Mouse (Mus musculus) kidney, postnatal 36 days (tissue): ENCODE data around the gene Tars2.
"Not testable (repeated sequence)": the region's sequence is repeated elsewhere in the genome, so short reads cannot be mapped to it uniquely, and the experiment has no call there.

Source experiments
- DNase-seq, 2 experiments: peaks; one replicate each; pipeline ENCODE4 v3.0.0; 2021 to 2022; ENCODE audit warnings: mixed read lengths in 2 of 2

Tars2 gene

GRCm38 (mm10) chr3:95760106-95760505 lies at the start of gene Tars2:
Gene Tars2 (minus strand): TSS chr3:95760206.
- DNase-seq, result no peak

DNA sequence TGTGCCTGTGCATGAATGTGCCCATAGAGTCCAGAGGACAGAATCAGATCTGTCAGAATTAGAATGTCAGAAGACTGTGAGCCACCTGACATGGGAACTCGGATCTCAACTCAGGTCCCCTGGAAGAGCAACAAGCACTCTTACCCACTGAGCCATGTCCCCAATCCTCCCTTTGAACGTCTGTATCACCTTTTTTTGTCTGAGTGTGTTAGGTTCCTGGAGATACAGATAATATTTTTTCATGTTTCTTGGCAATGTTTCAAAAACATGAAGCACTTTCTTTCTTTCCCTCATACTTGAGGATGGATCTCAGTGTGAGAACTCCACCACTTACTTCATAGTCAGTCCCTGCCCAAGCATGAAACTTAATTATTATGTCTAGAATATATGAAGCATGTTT lies 48.4 kb upstream of the Tars2 start:
- no peak for DNase-seq

DNA sequence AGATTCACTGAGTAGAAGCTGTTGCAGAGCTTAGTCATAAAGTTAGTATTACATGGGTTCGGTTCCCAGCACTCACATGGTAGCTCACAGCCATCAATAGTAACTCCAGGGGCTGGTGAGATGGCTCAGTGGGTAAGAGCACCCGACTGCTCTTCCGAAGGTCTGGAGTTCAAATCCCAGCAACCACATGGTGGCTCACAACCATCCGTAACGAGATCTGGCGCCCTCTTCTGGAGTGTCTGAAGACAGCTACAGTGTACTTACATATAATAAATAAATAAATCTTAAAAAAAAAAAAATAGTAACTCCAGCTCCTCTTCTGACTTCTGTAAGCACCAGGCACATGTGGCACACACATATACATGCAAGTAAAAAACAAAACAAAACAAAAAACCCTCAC lies 47.6 kb upstream of the Tars2 start:
- DNase-seq, result not testable (repeated sequence)

GRCm38 (mm10) chr3:95806677-95807076 lies 46.7 kb upstream of the Tars2 start:
- DNase-seq, result no peak

GRCm38 (mm10) chr3:95803851-95804250 lies 43.8 kb upstream of the Tars2 start:
- DNase-seq, result no peak

- DNase-seq, result no peak
Measured at GRCm38 (mm10) chr3:95798756-95799155, 38.8 kb upstream of the Tars2 start.

- no peak for DNase-seq
Measured at GRCm38 (mm10) chr3:95794299-95794698, 34.3 kb upstream of the Tars2 start.

DNA sequence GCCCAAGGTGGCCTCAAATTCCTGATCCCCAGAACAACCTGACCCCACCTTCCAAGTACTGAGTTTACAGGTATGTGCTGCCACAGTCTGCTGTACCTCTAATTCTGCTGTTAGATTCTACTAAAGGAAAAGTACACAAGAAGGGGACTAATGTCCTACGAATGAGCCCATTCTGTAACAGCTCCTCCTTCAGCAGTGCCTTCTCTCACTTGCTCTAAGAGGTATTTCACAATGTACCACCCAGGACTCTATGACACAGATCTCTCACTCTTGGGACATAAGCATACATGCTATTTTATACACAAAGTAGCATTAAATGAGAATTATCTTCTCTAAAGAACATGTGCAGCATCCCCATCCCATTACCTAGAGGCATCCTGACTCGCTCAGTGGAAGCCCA lies 33.7 kb upstream of the Tars2 start:
- no peak for DNase-seq

GRCm38 (mm10) chr3:95785501-95785900 lies 25.5 kb upstream of the Tars2 start:
- DNase-seq, result no peak

DNA sequence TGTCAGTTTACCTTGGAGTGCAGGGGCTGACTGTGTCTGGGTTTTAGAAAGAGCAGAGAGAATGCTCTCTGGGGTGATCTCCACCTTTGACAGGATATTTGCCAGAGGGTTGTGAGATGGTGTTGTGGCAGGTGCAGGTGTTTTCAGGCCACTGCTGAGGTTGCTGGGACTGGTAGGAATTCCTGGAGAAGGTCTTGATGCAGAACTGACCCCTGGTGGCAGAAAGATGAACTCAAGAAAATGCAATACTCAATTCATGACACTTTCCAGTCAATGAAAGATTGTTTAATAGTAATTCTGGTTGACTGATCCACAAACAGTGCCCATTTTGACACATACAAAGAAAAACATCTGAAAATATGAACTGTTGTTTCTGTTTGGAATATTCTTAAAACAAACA lies 12.0 kb upstream of the Tars2 start:
- peak; percentile 17 to 54 for DNase-seq

DNA sequence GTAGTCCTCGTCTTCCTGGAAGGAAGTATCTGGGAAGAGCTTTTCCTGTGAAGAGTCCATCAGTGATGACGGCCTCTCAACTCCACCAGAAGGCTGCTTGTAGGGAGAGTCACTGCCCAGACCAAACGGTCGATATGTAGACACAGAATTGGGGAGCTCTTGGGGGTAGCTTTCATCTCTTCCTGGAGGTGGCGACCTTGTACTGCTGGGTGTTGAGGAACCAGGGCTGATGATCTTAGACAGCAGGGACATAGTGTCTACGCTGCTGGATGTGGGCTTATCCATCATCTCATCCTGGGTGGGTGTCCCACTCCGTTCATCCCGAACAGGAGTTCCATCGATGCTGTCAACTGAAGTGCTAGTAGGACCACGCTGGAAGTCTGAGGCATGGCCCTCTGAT lies 5.5 kb upstream of the Tars2 start:
- DNase-seq, result no peak

DNA sequence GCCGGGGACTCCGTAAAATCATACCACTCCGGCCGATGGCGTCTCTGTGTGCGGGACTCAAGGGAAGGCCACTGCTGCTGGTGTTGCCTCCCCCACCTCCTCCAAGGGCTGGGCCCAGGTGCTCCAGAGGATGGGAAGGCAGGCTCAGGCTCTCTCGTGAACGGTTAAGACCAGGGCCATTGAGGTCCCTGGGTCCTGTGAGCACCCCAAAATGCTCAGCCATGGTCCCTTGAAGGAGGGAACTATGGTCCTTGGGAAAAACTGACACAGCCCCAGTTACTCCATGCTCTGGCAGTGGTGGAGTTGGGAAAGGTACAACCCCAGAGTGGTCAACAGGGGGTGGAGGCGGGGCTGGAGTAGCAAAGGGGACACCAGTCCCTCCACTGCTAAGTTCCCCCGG lies 3.8 kb upstream of the Tars2 start:
- no peak for DNase-seq

DNA sequence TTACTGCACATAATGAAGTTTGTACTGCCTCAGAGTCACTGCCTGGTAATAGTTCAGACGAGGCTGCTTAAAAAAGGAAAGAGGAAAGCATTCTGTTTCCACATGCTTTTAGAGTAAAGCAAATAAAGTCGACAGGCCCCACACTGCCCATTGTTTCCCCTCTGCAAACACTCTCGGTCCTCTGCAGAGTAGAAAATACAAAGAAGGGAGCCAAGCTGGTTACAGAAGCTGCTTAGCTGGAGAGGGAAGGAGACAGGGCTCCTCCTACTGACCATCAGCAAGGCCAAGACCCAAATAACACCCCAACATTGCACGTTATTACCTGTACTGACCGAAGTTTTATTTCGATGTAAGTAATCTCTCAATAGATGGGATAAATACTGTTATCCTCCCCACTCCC lies 3.0 kb upstream of the Tars2 start:
- DNase-seq, result no peak

- no peak for DNase-seq
Measured at GRCm38 (mm10) chr3:95761771-95762170, 1.8 kb upstream of the Tars2 start.

GRCm38 (mm10) chr3:95760656-95761055 lies 650 bp upstream of the Tars2 start:
- DNase-seq, result no peak

DNA sequence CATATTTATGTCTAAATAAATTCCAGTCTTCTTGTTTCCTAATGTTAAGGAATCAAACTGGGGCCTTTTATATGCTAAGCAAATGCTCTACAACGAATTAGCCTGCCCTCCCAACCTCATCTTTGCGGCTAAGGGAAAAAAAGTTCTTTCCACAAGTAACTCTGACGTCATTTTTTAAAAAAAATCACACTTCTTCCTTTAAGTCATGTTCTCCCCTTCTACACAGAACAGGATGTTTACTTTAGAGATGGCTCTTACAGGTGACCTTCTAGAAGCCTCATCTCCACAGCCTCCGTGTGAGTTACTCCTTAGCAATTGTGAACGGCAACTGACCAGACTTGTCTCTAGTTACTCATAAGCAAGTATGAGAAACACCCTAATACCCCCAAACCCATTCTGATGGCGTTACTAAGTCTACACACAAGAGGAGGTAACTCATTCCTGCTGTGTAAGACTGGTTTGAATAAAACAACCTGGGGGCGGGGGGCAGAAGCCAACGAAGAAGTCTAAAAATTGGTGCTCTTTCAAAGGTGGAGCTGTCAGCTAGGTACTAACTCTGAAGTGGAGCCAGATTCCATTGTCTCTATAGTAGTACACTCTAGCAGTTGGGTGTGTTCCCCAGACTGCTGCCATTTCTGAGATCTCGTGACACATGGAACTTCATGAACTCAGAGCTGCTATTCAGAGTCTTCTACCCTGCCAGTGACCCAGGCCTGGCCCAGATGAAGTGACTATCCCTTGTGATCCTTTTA lies 1.4 kb downstream of the Tars2 start:
- no peak for DNase-seq

- DNase-seq, result no peak
Measured at GRCm38 (mm10) chr3:95756808-95757207, 3.2 kb downstream of the Tars2 start.

GRCm38 (mm10) chr3:95754345-95755206 lies 5.4 kb downstream of the Tars2 start:
- peak; percentile 95 to 98 for DNase-seq

DNA sequence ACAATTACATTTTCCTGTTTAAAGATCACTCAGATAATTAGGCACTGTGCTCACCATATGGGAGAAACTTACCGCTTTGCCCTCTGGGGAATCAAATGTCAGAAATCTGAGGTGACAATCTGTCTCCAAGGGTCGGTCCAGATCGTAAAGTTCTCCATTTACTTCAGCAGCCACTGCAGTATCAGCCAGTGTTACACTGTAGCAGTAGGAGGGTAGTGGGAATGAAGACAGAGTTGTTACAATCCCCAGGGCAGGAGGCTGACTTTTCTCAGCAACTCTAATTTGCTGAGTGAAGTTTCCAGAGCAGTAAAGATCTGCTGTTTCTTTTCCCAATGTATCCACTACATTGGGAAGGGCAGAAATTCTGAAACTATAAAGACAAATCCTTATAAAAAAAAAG lies 7.1 kb downstream of the Tars2 start:
- DNase-seq, result no peak

DNA sequence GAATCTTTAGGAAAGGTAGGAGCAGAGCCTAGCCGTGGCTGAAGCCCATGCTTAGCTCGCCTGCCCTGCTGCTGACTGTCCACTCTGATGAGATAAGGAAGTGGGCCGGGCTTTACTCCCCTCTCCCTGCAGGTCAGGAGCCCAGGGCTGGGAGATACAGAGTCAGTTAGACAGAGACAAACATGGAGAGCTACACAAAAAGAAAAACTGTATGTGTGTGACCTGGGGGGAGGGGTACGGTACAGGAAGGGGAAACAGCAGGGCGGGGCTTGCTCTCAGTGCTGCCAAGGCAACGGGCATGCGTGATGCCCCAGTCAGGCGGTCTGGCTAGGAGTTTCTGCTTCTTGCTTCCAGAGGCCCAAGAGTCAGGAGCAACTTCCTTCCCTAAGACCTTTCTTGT lies 19.6 kb downstream of the Tars2 start:
- peak; percentile 77 for DNase-seq

- DNase-seq, result peak; percentile 66 to 72
Measured at GRCm38 (mm10) chr3:95739353-95740104, 20.5 kb downstream of the Tars2 start, which contains the start of gene Ecm1. Gene Ecm1 (minus strand): TSS chr3:95739569.

GRCm38 (mm10) chr3:95735071-95735670 lies 24.8 kb downstream of the Tars2 start:
- DNase-seq, result no peak
